In the genomic region with DNA sequence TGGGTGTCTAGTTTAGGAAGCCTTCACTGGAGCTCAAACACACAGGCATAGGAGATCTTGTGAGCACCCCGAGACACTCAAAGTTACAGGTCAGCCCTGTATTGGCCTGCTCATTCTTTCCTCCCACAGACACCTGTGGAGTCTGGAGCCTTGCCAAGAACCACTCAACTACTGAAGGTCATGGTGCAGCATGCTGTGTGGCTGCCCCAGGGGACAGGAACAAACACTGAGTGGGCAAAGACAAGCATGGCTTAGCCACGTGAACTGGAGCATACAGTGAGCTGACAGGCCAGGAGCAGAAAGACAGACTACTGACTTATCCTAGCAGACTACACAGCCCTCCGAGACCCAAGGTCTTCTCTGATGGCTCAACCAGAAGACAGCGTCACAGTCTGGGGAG, we compare ENCODE assay signal across 10 mouse cellular contexts. TPM values are rescaled to one million over a fixed set of nuclear protein-coding genes. Genes with fewer than 3 reads are reported as not detected.
A peak's percentile ranks its signal among the peaks of the same experiment; 100 is the strongest.
DNase-seq lines count a peak whose midpoint lies in the region; ATAC-seq and TF ChIP-seq lines count a peak whose summit lies in the region.
"Had no signal": no experiment of that assay in that cellular context is flagged by ENCODE, and none has a peak within 500 bp of the region (broad histone marks: within the 10 kb centered on the region; RNA-seq: fewer than 3 reads in every experiment).

No protein-coding gene starts in this region.

- no peak for ATAC-seq in kidney, embryonic 16.5 days (ENCODE audit: low FRiP score, low TSS enrichment)
- ATAC-seq: midbrain, embryonic 13.5 days; Patski had no signal

- H3K36me3 ChIP-seq in kidney, adult 2 months (ENCODE audit: control insufficient read depth, insufficient read depth, low read length), result peaks cover 2% of the 10 kb centered on the region; the same call in 1 of the 2 replicates
- peaks cover 59% of the 10 kb centered on the region for H3K36me3 ChIP-seq in kidney, embryonic 16.5 days (ENCODE audit: insufficient read depth, low read length)
- H3K36me3 ChIP-seq in splenic B cell, adult 2 months (ENCODE audit: control insufficient read depth, insufficient read depth, low read length, poor library complexity, severe bottlenecking), result peaks cover 3% of the 10 kb centered on the region
- peaks cover 46% of the 10 kb centered on the region for H3K36me3 ChIP-seq in thymus, adult 2 months (ENCODE audit: control insufficient read depth, insufficient read depth, low read length)

- H3K27ac ChIP-seq in kidney, adult 2 months (ENCODE audit: insufficient read depth, low read depth, low read length), result peak overlapping the region; percentile 15; the same call in 1 of the 2 replicates
- H3K27ac ChIP-seq in kidney, embryonic 16.5 days (ENCODE audit: low read length), result no peak overlapping the region
- no peak overlapping the region for H3K27ac ChIP-seq in thymus, adult 2 months (ENCODE audit: control insufficient read depth, insufficient read depth, low read length)
- H3K27ac ChIP-seq: midbrain, embryonic 13.5 days had no signal

- WGBS in kidney, adult 2 months, result 38% methylated on average over 4 of the region's 4 CpGs
- 59% methylated on average over 4 of the region's 4 CpGs for WGBS in kidney, embryonic 16.5 days
- WGBS in thymus, adult 2 months, result 67% methylated on average over 4 of the region's 4 CpGs

- no peak for TF ChIP-seq CTCF in kidney, adult 2 months (conservative IDR thresholded peaks at IDR 0.05; ENCODE audit: insufficient read depth, insufficient read length, low read depth, low read length)
- TF ChIP-seq CTCF in thymus, adult 2 months (IDR thresholded peaks at IDR 0.05; ENCODE audit: borderline replicate concordance, control insufficient read depth, extremely low read depth, insufficient read depth, low read length, poor library complexity), result no peak

- H3K9ac ChIP-seq in kidney, embryonic 16.5 days (replicated peaks; ENCODE audit: low read length), result no peak overlapping the region
- H3K9ac ChIP-seq: midbrain, embryonic 13.5 days had no signal

- no peak overlapping the region for H3K4me3 ChIP-seq in kidney, adult 2 months (ENCODE audit: insufficient read depth, low read depth, low read length)
- H3K4me3 ChIP-seq in kidney, embryonic 16.5 days (ENCODE audit: low read length), result no peak overlapping the region
- H3K4me3 ChIP-seq in thymus, adult 2 months (ENCODE audit: control insufficient read depth, insufficient read depth, low read length), result no peak overlapping the region
- H3K4me3 ChIP-seq: midbrain, embryonic 13.5 days had no signal

- H3K27me3 ChIP-seq in kidney, adult 2 months (replicated peaks; ENCODE audit: control insufficient read depth, insufficient read depth, low read length), result no peaks in the 10 kb centered on the region
- no peaks in the 10 kb centered on the region for H3K27me3 ChIP-seq in kidney, embryonic 16.5 days (ENCODE audit: insufficient read depth, low read length)
- H3K27me3 ChIP-seq in splenic B cell, adult 2 months (ENCODE audit: control insufficient read depth, insufficient read depth, low read length, poor library complexity, severe bottlenecking), result no peaks in the 10 kb centered on the region
- no peaks in the 10 kb centered on the region for H3K27me3 ChIP-seq in thymus, adult 2 months (ENCODE audit: control insufficient read depth, insufficient read depth, low read length)
- H3K27me3 ChIP-seq: midbrain, embryonic 13.5 days; Patski had no signal

- peak; percentile 85 for DNase-seq in kidney, adult 2 months
- DNase-seq in fat pad, adult 2 months (ENCODE audit: extremely low read depth, low read depth, low spot score), result peak; percentile 77
- DNase-seq in kidney, postnatal 25 days, result peak; percentile 82 to 91
- DNase-seq in splenic B cell, adult 2 months (ENCODE audit: low read depth, low spot score), result peak; percentile 47
- DNase-seq in frontal cortex, postnatal 25 days (ENCODE audit: low spot score in 2 of 2), result no peak
- DNase-seq in thymus, adult 2 months, result no peak
- DNase-seq: layer of hippocampus, adult 9-11 months had no signal

- TF ChIP-seq POLR2A in kidney, adult 2 months (IDR thresholded peaks at IDR 0.05; ENCODE audit: low read depth, low read length), result no peak
- TF ChIP-seq POLR2A in thymus, adult 2 months (IDR thresholded peaks at IDR 0.05; ENCODE audit: control insufficient read depth, extremely low read depth, insufficient read depth, low read length, poor library complexity), result no peak

- no peak overlapping the region for H3K4me2 ChIP-seq in kidney, embryonic 16.5 days (replicated peaks; ENCODE audit: low read depth, low read length)
- H3K4me2 ChIP-seq: midbrain, embryonic 13.5 days had no signal

- H3K9me3 ChIP-seq in kidney, embryonic 16.5 days (ENCODE audit: low read length), result no peaks in the 10 kb centered on the region
- H3K9me3 ChIP-seq: midbrain, embryonic 13.5 days had no signal

- H3K4me1 ChIP-seq in kidney, adult 2 months (ENCODE audit: control insufficient read depth, insufficient read depth, low read length), result peaks cover 35% of the 10 kb centered on the region
- no peaks in the 10 kb centered on the region for H3K4me1 ChIP-seq in kidney, embryonic 16.5 days (ENCODE audit: insufficient read depth, low read length)
- peaks cover 8% of the 10 kb centered on the region; the same call in 1 of the 2 replicates for H3K4me1 ChIP-seq in thymus, adult 2 months (replicated peaks; ENCODE audit: control insufficient read depth, insufficient read depth, low read length)

RNA-seq across cellular contexts. Expression of a gene that starts 12.2 kb away (rescaled TPM):
- 43.7 and 44.0 TPM in 2 replicates for polyA plus RNA-seq in kidney, adult 2 months (2012; rRNA removed)
- polyA plus RNA-seq in kidney, embryonic 16.5 days (2015; fragmentation: Nextera tagmentation; extraction: Ambion mirVana), result 18.6 and 19.5 TPM in 2 replicates
- 130 and 136 TPM in 2 replicates for polyA plus RNA-seq in thymus, adult 2 months (2012; rRNA removed)

RNA-seq across cellular contexts. Expression of a gene that starts 17.2 kb away (rescaled TPM):
- polyA plus RNA-seq in kidney, adult 2 months (2012; rRNA removed), result 38.6 TPM in 2 replicates
- 44.4 and 45.1 TPM in 2 replicates for polyA plus RNA-seq in kidney, embryonic 16.5 days (2015; fragmentation: Nextera tagmentation; extraction: Ambion mirVana)
- polyA plus RNA-seq in thymus, adult 2 months (2012; rRNA removed), result 27.4 and 28.5 TPM in 2 replicates

RNA-seq across cellular contexts. Expression of a gene that starts 27.2 kb away (rescaled TPM):
- polyA plus RNA-seq in kidney, adult 2 months (2012; rRNA removed), result 28.2 and 29.6 TPM in 2 replicates
- 49.2 and 55.6 TPM in 2 replicates for polyA plus RNA-seq in kidney, embryonic 16.5 days (2015; fragmentation: Nextera tagmentation; extraction: Ambion mirVana)
- polyA plus RNA-seq in thymus, adult 2 months (2012; rRNA removed), result 155 and 211 TPM in 2 replicates

RNA-seq across cellular contexts. Expression of a gene that starts 41.9 kb away (rescaled TPM):
- 29.6 and 31.3 TPM in 2 replicates for polyA plus RNA-seq in kidney, adult 2 months (2012; rRNA removed)
- polyA plus RNA-seq in kidney, embryonic 16.5 days (2015; fragmentation: Nextera tagmentation; extraction: Ambion mirVana), result 32.1 and 35.3 TPM in 2 replicates
- 20.6 and 23.1 TPM in 2 replicates for polyA plus RNA-seq in thymus, adult 2 months (2012; rRNA removed)

RNA-seq across cellular contexts. Expression of a gene that starts 42.1 kb away (rescaled TPM):
- polyA plus RNA-seq in kidney, adult 2 months (2012; rRNA removed), result 4.5 and 5.4 TPM in 2 replicates
- 32.8 and 36.7 TPM in 2 replicates for polyA plus RNA-seq in kidney, embryonic 16.5 days (2015; fragmentation: Nextera tagmentation; extraction: Ambion mirVana)
- polyA plus RNA-seq in thymus, adult 2 months (2012; rRNA removed), result 16.1 and 16.3 TPM in 2 replicates

Comparison
In these comparisons a context has a peak if more than half of its experiments do, and no peak if none do; other contexts are left out.
1. DNase-seq: peak in kidney, adult 2 months (single experiment), fat pad, adult 2 months (single experiment), kidney, postnatal 25 days (2 of 2) and splenic B cell, adult 2 months (single experiment); none in frontal cortex, postnatal 25 days (0 of 2) and thymus, adult 2 months (single experiment).